In genomic region chr13:21715864-21716539, GRCm38 (mm10) we compare ENCODE assay signal across 8 mouse cellular contexts. TPM values are rescaled to one million over a fixed set of nuclear protein-coding genes. Genes with fewer than 3 reads are reported as not detected.
DNase-seq lines count a peak whose midpoint lies in the region; ATAC-seq lines count a peak whose summit lies in the region.
"Not testable (repeated sequence)": the region's sequence is repeated elsewhere in the genome, so short reads cannot be mapped to it uniquely, and the experiment has no call there.

Gene Hist1h2bl (minus strand): TSS chr13:21716143.
Gene Hist1h2ai (plus strand): TSS chr13:21716422.

- H3K27me3 ChIP-seq in hindbrain, embryonic 15.5 days, result not testable (repeated sequence)

- H3K4me2 ChIP-seq in hindbrain, embryonic 15.5 days, result peak within 1 kb of the TSS; percentile 77

- WGBS in hindbrain, embryonic 15.5 days, result under 1% methylated on average over 34 of the region's 50 CpGs

- DNase-seq in WW6 (ENCODE audit: low read depth, low spot score), result peak; percentile 80
- DNase-seq in cerebellum, postnatal 36 days, result peak; percentile 67 to 90
- peak; percentile 84 to 95 for DNase-seq in frontal cortex, postnatal 36 days (ENCODE audit: low spot score in 2 of 2)
- DNase-seq in layer of hippocampus, postnatal 36 days, result peak; percentile 74 to 84
- peak; percentile 93 for DNase-seq in lung, postnatal 25 days (ENCODE audit: low spot score)
- DNase-seq in retina, adult 2 months (ENCODE audit: low read depth, low spot score), result peak; percentile 83
- DNase-seq in thymus, postnatal 25 days, result peak; percentile 86

- H3K27ac ChIP-seq in hindbrain, embryonic 15.5 days (replicated peaks), result peak within 1 kb of the TSS; percentile 92

- ATAC-seq in hindbrain, embryonic 15.5 days (ENCODE audit: low FRiP score, low read depth), result peak; percentile 96

- not testable (repeated sequence) for H3K9me3 ChIP-seq in hindbrain, embryonic 15.5 days

- H3K36me3 ChIP-seq in hindbrain, embryonic 15.5 days, result not testable (repeated sequence)

- H3K4me1 ChIP-seq in hindbrain, embryonic 15.5 days (replicated peaks), result peaks cover 39% of the 10 kb centered on the region

- H3K4me3 ChIP-seq in hindbrain, embryonic 15.5 days, result peak within 1 kb of the TSS; percentile 44

- peak within 1 kb of the TSS; percentile 59 for H3K9ac ChIP-seq in hindbrain, embryonic 15.5 days

RNA-seq across cellular contexts. Expression of gene Hist1h2bl, which starts in this region (rescaled TPM):
- polyA plus RNA-seq in hindbrain, embryonic 15.5 days (2015; fragmentation: Nextera tagmentation; extraction: Ambion mirVana), result not detected in 2 replicates
- 10 to 100 TPM; 20.4 to 37.0 TPM for total RNA-seq in layer of hippocampus, postnatal 36 days (2021)

RNA-seq across cellular contexts. Expression of gene Hist1h2ai, which starts in this region (rescaled TPM):
- polyA plus RNA-seq in hindbrain, embryonic 15.5 days (2015; fragmentation: Nextera tagmentation; extraction: Ambion mirVana), result 6.2 and 7.8 TPM in 2 replicates
- total RNA-seq in layer of hippocampus, postnatal 36 days (2021), result 10 to 100 TPM; 37.8 to 44.6 TPM

Comparison
In these comparisons a context has a peak if more than half of its experiments do, and no peak if none do; other contexts are left out.
1. Peak in every context shown above with its lines: DNase-seq, ATAC-seq, H3K4me3 ChIP-seq and H3K27ac ChIP-seq.